Mouse (Mus musculus) heart, adult 2 months (tissue): ENCODE results near the gene Crxos.

Experiments
- CTCF ChIP-seq: fragments of 200-600 bp; IDR thresholded peaks from 2 replicates; pipeline ENCODE4 v1.8.1; 2022; ENCODE audit warnings: antibody characterized with exemption, mild to moderate bottlenecking, moderate library complexity
- EP300 ChIP-seq: fragments of 200-500 bp; IDR thresholded peaks from 2 replicates; pipeline ENCODE4 v1.6.1; 2011; ENCODE audit warnings: low read depth, low read length, control low read depth; ENCODE audit not compliant: insufficient read depth
- POLR2A ChIP-seq: fragments of 200-500 bp; IDR thresholded peaks from 2 replicates; pipeline ENCODE4 v1.6.1; 2011; ENCODE audit warnings: mild to moderate bottlenecking, low read depth, low read length, control low read depth; ENCODE audit not compliant: insufficient read depth

- TF ChIP-seq POLR2A (no peak), CTCF (no peak), EP300 (no peak)
These were observed 39.4 kb downstream of the Crxos start for GRCm38 (mm10) chr7:15921796-15922195.
